Mouse (Mus musculus): ENCODE data around the gene Gm20449.
"Not testable (repeated sequence)": the region's sequence is repeated elsewhere in the genome, so short reads cannot be mapped to it uniquely, and the experiment has no call there.

GRCm38 (mm10) chr7:41498464-41498863 is 753 bp downstream of the Gm20449 start:
- not testable (repeated sequence) for TF ChIP-seq CTCF (IDR thresholded peaks at IDR 0.05; ENCODE audit: extremely low read depth, insufficient read depth, insufficient read length, insufficient replicate concordance); POLR2A (IDR thresholded peaks at IDR 0.05; ENCODE audit: low read depth, low read length)
